Mouse (Mus musculus) olfactory bulb, adult 2 months (tissue): Measurements from ENCODE around the gene Cyp2d22. TPM values are rescaled to one million over a fixed set of nuclear protein-coding genes. Genes with fewer than 3 reads are reported as not detected.

Experiments
- H3K27ac ChIP-seq: fragments of 200-500 bp; 2 replicates; pipeline ENCODE4 v1.5.1; 2012; ENCODE audit warnings: low read depth, low read length; ENCODE audit not compliant: insufficient read depth
- H3K4me1 ChIP-seq: fragments of 200-500 bp; 2 replicates; pipeline ENCODE4 v1.6.1; 2012; ENCODE audit warnings: low read length; ENCODE audit not compliant: control insufficient read depth, insufficient read depth
- H3K4me3 ChIP-seq: fragments of 200-500 bp; 2 replicates; pipeline ENCODE4 v1.5.1; 2012; ENCODE audit warnings: mild to moderate bottlenecking, low read depth, low read length, moderate library complexity; ENCODE audit not compliant: insufficient read depth
- CTCF ChIP-seq: fragments of 200-500 bp; IDR thresholded peaks from 2 replicates; pipeline ENCODE4 v1.5.1; 2012; ENCODE audit warnings: low read depth, mild to moderate bottlenecking, low read length, moderate library complexity; ENCODE audit not compliant: insufficient read depth
- POLR2A ChIP-seq: fragments of 200-500 bp; IDR thresholded peaks from 2 replicates; pipeline ENCODE4 v1.6.1; 2012; ENCODE audit warnings: mild to moderate bottlenecking, low read depth, low read length, moderate library complexity; ENCODE audit not compliant: insufficient read depth
- WGBS: fragments of 180-500 bp; shearing (Covaris S2); methylation state at CpG from one replicate; pipeline ENCODE4 v1.1.7; 2018; 5-methylcytosine and 5-hydroxymethylcytosine counted together
- polyA plus RNA-seq: library from polyadenylated mRNA; stranded (reverse); fragments of >200 nt; gene quantifications from 2 replicates; pipeline ENCODE4 v1.2.4, GENCODE M21; 2012; ENCODE audit warnings: low replicate concordance; ENCODE audit not compliant: missing spikeins, insufficient read depth, insufficient read length

Cyp2d22 gene
- polyA plus RNA-seq, 1 experiment: not detected

- WGBS: 14% methylated on average over 14 of the region's 14 CpGs
- Histone ChIP-seq H3K4me3 (peak overlapping the region; percentile 94), H3K27ac (peak overlapping the region; percentile 92), H3K4me1 (peaks cover 16% of the 10 kb centered on the region)
- TF ChIP-seq POLR2A (no peak), CTCF (no peak)
Measured at GRCm38 (mm10) chr15:82353078-82353744, 26.8 kb downstream of the Cyp2d22 start.

- WGBS: 38% methylated on average over 3 of the region's 3 CpGs
- no peak for TF ChIP-seq POLR2A
- no peak for TF ChIP-seq CTCF
- no peak overlapping the region for H3K27ac ChIP-seq
- peaks cover 27% of the 10 kb centered on the region for H3K4me1 ChIP-seq
- no peak overlapping the region for H3K4me3 ChIP-seq
Measured at GRCm38 (mm10) chr15:82351480-82351879, 28.6 kb downstream of the Cyp2d22 start.

- H3K4me1 ChIP-seq: peaks cover 27% of the 10 kb centered on the region
- no peak overlapping the region for H3K4me3 ChIP-seq
- no peak overlapping the region for H3K27ac ChIP-seq
- WGBS: 84% methylated on average over 4 of the region's 4 CpGs
- no peak for TF ChIP-seq POLR2A
- TF ChIP-seq CTCF: no peak
Measured at GRCm38 (mm10) chr15:82350349-82350748, 29.7 kb downstream of the Cyp2d22 start.

GRCm38 (mm10) chr15:82348999-82349341 lies 31.1 kb downstream of the Cyp2d22 start:
- WGBS: 56% methylated on average over 2 of the region's 2 CpGs
- no peak overlapping the region for H3K27ac ChIP-seq
- TF ChIP-seq POLR2A (no peak), CTCF (no peak)

GRCm38 (mm10) chr15:82348258-82348998 lies 31.6 kb downstream of the Cyp2d22 start:
- H3K4me1 ChIP-seq: peaks cover 21% of the 10 kb centered on the region
- H3K27ac ChIP-seq: no peak overlapping the region
- WGBS: 76% methylated on average over 8 of the region's 8 CpGs
- no peak overlapping the region for H3K4me3 ChIP-seq
- TF ChIP-seq POLR2A: no peak
- TF ChIP-seq CTCF: no peak

More at GRCm38 (mm10) chr15:82348999-82349341, 31.1 kb downstream of the Cyp2d22 start:
- Histone ChIP-seq H3K4me3 (no peak overlapping the region), H3K4me1 (peaks cover 21% of the 10 kb centered on the region)

GRCm38 (mm10) chr15:82347852-82348251 lies 32.2 kb downstream of the Cyp2d22 start:
- no peak for TF ChIP-seq CTCF
- no peak for TF ChIP-seq POLR2A
- Histone ChIP-seq H3K4me3 (no peak overlapping the region), H3K27ac (no peak overlapping the region), H3K4me1 (peaks cover 21% of the 10 kb centered on the region)
- WGBS: 91% methylated on average over 12 of the region's 12 CpGs

GRCm38 (mm10) chr15:82347303-82347676 lies 32.8 kb downstream of the Cyp2d22 start:
- 68% methylated on average over 4 of the region's 4 CpGs for WGBS
- TF ChIP-seq CTCF: no peak
- no peak for TF ChIP-seq POLR2A
- Histone ChIP-seq H3K27ac (peak overlapping the region; percentile 7; the same call in 1 of the 2 replicates), H3K4me3 (peak overlapping the region; percentile 33), H3K4me1 (peaks cover 18% of the 10 kb centered on the region)

- 19% methylated on average over 14 of the region's 14 CpGs for WGBS
- no peak for TF ChIP-seq POLR2A
- TF ChIP-seq CTCF: no peak
- H3K4me3 ChIP-seq: peak overlapping the region; percentile 72
- H3K4me1 ChIP-seq: peaks cover 17% of the 10 kb centered on the region
- H3K27ac ChIP-seq: peak overlapping the region; percentile 53
Measured at GRCm38 (mm10) chr15:82346580-82347302, 33.3 kb downstream of the Cyp2d22 start.
